Mouse (Mus musculus) midbrain, postnatal 0 days (tissue): ENCODE measurements at regions not wholly inside any gene's neighbourhood (a gene's known extent, or its start where the extent isn't known, plus 50 kb on each side); places are given as distances from the start of the nearest gene placed in this dataset.

ENCODE experiments used
- ATAC-seq: fragments of 200-750 bp; cut with Nextera tagmentation; 2 replicates; pipeline ENCODE4 v1.8.0; 2017; ENCODE audit warnings: moderate number of reproducible peaks, mild to moderate bottlenecking, moderate TSS enrichment, moderate library complexity; ENCODE audit not compliant: low FRiP score
- DNase-seq: peaks from one replicate; pipeline ENCODE4 v3.0.0-alpha.2; 2015; ENCODE audit warnings: low spot score
- H3K27ac ChIP-seq: fragments of 300-500 bp; sonication (generic); 2 replicates; pipeline ENCODE4 v1.5.1; 2014; ENCODE audit warnings: low read depth, mild to moderate bottlenecking, low read length, mixed read lengths
- H3K27me3 ChIP-seq: fragments of 300-500 bp; sonication (generic); 2 replicates; pipeline ENCODE4 v1.6.1; 2014; ENCODE audit warnings: low read length, control low read depth, mixed read lengths; ENCODE audit not compliant: insufficient read depth
- H3K36me3 ChIP-seq: fragments of 300-500 bp; sonication (generic); 2 replicates; pipeline ENCODE4 v1.6.1; 2014; ENCODE audit warnings: low read length, control low read depth, mixed read lengths; ENCODE audit not compliant: insufficient read depth
- H3K4me1 ChIP-seq: fragments of 300-500 bp; sonication (generic); 2 replicates; pipeline ENCODE4 v1.6.1; 2014; ENCODE audit warnings: mild to moderate bottlenecking, control low read depth, antibody characterized with exemption, low read length, mixed read lengths; ENCODE audit not compliant: insufficient read depth
- H3K4me2 ChIP-seq: fragments of 300-500 bp; sonication (generic); 2 replicates; pipeline ENCODE4 v1.6.1; 2014; ENCODE audit warnings: low read depth, mild to moderate bottlenecking, low read length, mixed read lengths; ENCODE audit not compliant: poor library complexity, severe bottlenecking
- H3K4me3 ChIP-seq: fragments of 300-500 bp; sonication (generic); 2 replicates; pipeline ENCODE4 v1.5.1; 2014; ENCODE audit warnings: low read depth, mild to moderate bottlenecking, low read length, moderate library complexity
- H3K9ac ChIP-seq: fragments of 300-500 bp; sonication (generic); replicated peaks from 2 replicates; pipeline ENCODE4 v1.6.1; 2014; ENCODE audit warnings: mild to moderate bottlenecking, low read length, moderate library complexity, mixed read lengths; ENCODE audit not compliant: poor library complexity, severe bottlenecking
- H3K9me3 ChIP-seq: fragments of 300-500 bp; sonication (generic); 2 replicates; pipeline ENCODE4 v1.6.1; 2016; ENCODE audit warnings: low read length, control low read depth
- CTCF ChIP-seq: IDR thresholded peaks from 2 replicates; pipeline ENCODE4 v1.5.1; 2016; ENCODE audit warnings: antibody characterized with exemption, mild to moderate bottlenecking
- whole genome bisulfite sequencing: fragments of 180-500 bp; shearing (Covaris S2); extraction: QIAGEN DNeasy Blood & Tissue Kit; methylation state at CpG from one replicate; pipeline ENCODE4 v1.1.7; 2014; 5-methylcytosine and 5-hydroxymethylcytosine counted together

- H3K9me3 ChIP-seq = no peaks in the 10 kb centered on the region
- no peak overlapping the region for H3K9ac ChIP-seq
- no peaks in the 10 kb centered on the region for H3K27me3 ChIP-seq
- no peak overlapping the region for H3K27ac ChIP-seq
- H3K4me2 ChIP-seq = peak overlapping the region; percentile 41
- DNase-seq (peak; percentile 65), ATAC-seq (peak; percentile 47; the same call in 1 of the 2 replicates)
- H3K4me1 ChIP-seq = no peaks in the 10 kb centered on the region
- TF ChIP-seq CTCF = peak; percentile 94
- no peak overlapping the region for H3K4me3 ChIP-seq
- WGBS = 11% methylated on average over 9 of the region's 9 CpGs
- H3K36me3 ChIP-seq = no peaks in the 10 kb centered on the region
Measured at GRCm38 (mm10) chr14:45878428-45878827, 220.5 kb upstream of the Ddhd1 start.

GRCm38 (mm10) chr14:45920783-45921182, 262.8 kb upstream of the Ddhd1 start:
- H3K9ac ChIP-seq = no peak overlapping the region
- no peak for TF ChIP-seq CTCF
- H3K27me3 ChIP-seq = no peaks in the 10 kb centered on the region
- H3K36me3 ChIP-seq = no peaks in the 10 kb centered on the region
- ATAC-seq (no peak), DNase-seq (no peak)
- H3K4me3 ChIP-seq = no peak overlapping the region
- H3K4me1 ChIP-seq = no peaks in the 10 kb centered on the region
- no peak overlapping the region for H3K4me2 ChIP-seq
- 6% methylated on average over 6 of the region's 6 CpGs for WGBS
- H3K27ac ChIP-seq = no peak overlapping the region
- H3K9me3 ChIP-seq = no peaks in the 10 kb centered on the region

- H3K4me3 ChIP-seq = no peak overlapping the region
- H3K9me3 ChIP-seq = no peaks in the 10 kb centered on the region
- H3K27ac ChIP-seq = no peak overlapping the region
- DNase-seq (no peak), ATAC-seq (no peak)
- H3K9ac ChIP-seq = no peak overlapping the region
- no peaks in the 10 kb centered on the region for H3K27me3 ChIP-seq
- 68% methylated on average over 2 of the region's 2 CpGs for WGBS
- H3K4me2 ChIP-seq = no peak overlapping the region
- no peaks in the 10 kb centered on the region for H3K36me3 ChIP-seq
- no peak for TF ChIP-seq CTCF
- no peaks in the 10 kb centered on the region for H3K4me1 ChIP-seq
Measured at GRCm38 (mm10) chr14:45943581-45943980, 285.6 kb upstream of the Ddhd1 start.

GRCm38 (mm10) chr14:45944101-45944500, 286.2 kb upstream of the Ddhd1 start:
- Histone ChIP-seq H3K27ac (no peak overlapping the region), H3K9ac (no peak overlapping the region), H3K4me1 (no peaks in the 10 kb centered on the region), H3K36me3 (no peaks in the 10 kb centered on the region), H3K4me2 (no peak overlapping the region), H3K27me3 (no peaks in the 10 kb centered on the region), H3K4me3 (no peak overlapping the region), H3K9me3 (no peaks in the 10 kb centered on the region)
- no peak for TF ChIP-seq CTCF
- ATAC-seq (no peak), DNase-seq (no peak)
- WGBS = 77% methylated on average over 5 of the region's 5 CpGs

GRCm38 (mm10) chr14:45944506-45944905, 286.6 kb upstream of the Ddhd1 start:
- ATAC-seq = no peak

GRCm38 (mm10) chr14:45956624-45957023, 298.7 kb upstream of the Ddhd1 start:
- Histone ChIP-seq H3K4me1 (no peaks in the 10 kb centered on the region), H3K27ac (no peak overlapping the region), H3K4me3 (no peak overlapping the region), H3K9me3 (no peaks in the 10 kb centered on the region), H3K4me2 (no peak overlapping the region), H3K36me3 (no peaks in the 10 kb centered on the region), H3K9ac (no peak overlapping the region), H3K27me3 (no peaks in the 10 kb centered on the region)
- WGBS = 88% methylated on average over 8 of the region's 8 CpGs
- DNase-seq (no peak), ATAC-seq (no peak)
- no peak for TF ChIP-seq CTCF

More at GRCm38 (mm10) chr14:45944506-45944905, 286.6 kb upstream of the Ddhd1 start:
- no peak for DNase-seq
- H3K9ac ChIP-seq = no peak overlapping the region
- H3K9me3 ChIP-seq = no peaks in the 10 kb centered on the region
- H3K4me3 ChIP-seq = no peak overlapping the region
- H3K27ac ChIP-seq = no peak overlapping the region
- H3K4me1 ChIP-seq = no peaks in the 10 kb centered on the region
- TF ChIP-seq CTCF = no peak
- H3K4me2 ChIP-seq = no peak overlapping the region
- no peaks in the 10 kb centered on the region for H3K36me3 ChIP-seq
- H3K27me3 ChIP-seq = no peaks in the 10 kb centered on the region
- WGBS = 45% methylated on average over 8 of the region's 8 CpGs
